ENCODE assay signal across 12 mouse cellular contexts in the genomic region with DNA sequence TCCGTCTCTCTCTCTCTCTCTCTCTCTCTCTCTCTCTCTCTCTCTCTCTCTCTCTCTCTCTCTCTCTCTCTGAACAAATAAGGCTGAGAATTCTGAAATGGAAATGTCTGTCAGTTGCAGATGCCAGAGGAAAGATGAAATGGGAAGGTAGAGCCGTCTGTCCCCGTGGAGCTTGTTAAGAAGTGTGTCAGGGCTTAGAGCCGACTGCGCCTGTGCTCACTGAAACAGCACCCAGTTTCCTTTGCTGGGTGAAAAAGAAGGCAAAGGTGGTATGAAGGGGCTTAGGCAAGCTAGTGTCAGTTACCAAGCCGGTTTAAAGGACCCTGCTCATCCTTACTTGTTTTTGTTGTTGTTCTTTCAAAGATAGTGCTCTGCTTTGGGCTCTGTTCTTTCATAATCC.
DNase-seq lines count a peak whose midpoint lies in the region; ATAC-seq and TF ChIP-seq lines count a peak whose summit lies in the region.
"Had no signal": no experiment of that assay in that cellular context is flagged by ENCODE, and none has a peak within 500 bp of the region (broad histone marks: within the 10 kb centered on the region; RNA-seq: fewer than 3 reads in every experiment).

No protein-coding gene starts in this region.

- intact Hi-C loops in heart, postnatal 10 days (cut with DNase I): no loop called here

- peaks cover 44% of the 10 kb centered on the region for H3K4me1 ChIP-seq in heart, embryonic 12.5 days (replicated peaks)
- peaks cover 50% of the 10 kb centered on the region for H3K4me1 ChIP-seq in hindbrain, embryonic 13.5 days (replicated peaks)
- peaks cover 8% of the 10 kb centered on the region; the same call in 1 of the 2 replicates for H3K4me1 ChIP-seq in midbrain, postnatal 0 days (ENCODE audit: insufficient read depth, low read length)

- peak overlapping the region; percentile 78 for H3K9ac ChIP-seq in heart, embryonic 12.5 days
- peak overlapping the region; percentile 43; the same call in 1 of the 2 replicates for H3K9ac ChIP-seq in hindbrain, embryonic 13.5 days
- peak overlapping the region; percentile 36; the same call in 1 of the 2 replicates for H3K9ac ChIP-seq in midbrain, postnatal 0 days (replicated peaks; ENCODE audit: low read length, poor library complexity, severe bottlenecking)

- H3K9me3 ChIP-seq in heart, embryonic 12.5 days (replicated peaks): no peaks in the 10 kb centered on the region
- H3K9me3 ChIP-seq in hindbrain, embryonic 13.5 days: no peaks in the 10 kb centered on the region
- H3K9me3 ChIP-seq in midbrain, postnatal 0 days (ENCODE audit: low read length): no peaks in the 10 kb centered on the region
- H3K9me3 ChIP-seq: G1E had no signal

- TF ChIP-seq CTCF in brain, embryonic 14.5 days (IDR thresholded peaks at IDR 0.05; ENCODE audit: borderline replicate concordance, extremely low read depth, insufficient read depth, insufficient read length): no peak
- TF ChIP-seq CTCF in midbrain, postnatal 0 days (IDR thresholded peaks at IDR 0.05): no peak

- H3K27ac ChIP-seq in heart, embryonic 12.5 days (ENCODE audit: poor library complexity, severe bottlenecking): peak overlapping the region; percentile 89
- peak overlapping the region; percentile 77; the same call in 1 of the 2 replicates for H3K27ac ChIP-seq in hindbrain, embryonic 13.5 days
- peak overlapping the region; percentile 62; the same call in 1 of the 2 replicates for H3K27ac ChIP-seq in midbrain, postnatal 0 days (ENCODE audit: low read depth, low read length)

- no peaks in the 10 kb centered on the region for H3K36me3 ChIP-seq in heart, embryonic 12.5 days
- no peaks in the 10 kb centered on the region for H3K36me3 ChIP-seq in hindbrain, embryonic 13.5 days
- H3K36me3 ChIP-seq in midbrain, postnatal 0 days (ENCODE audit: insufficient read depth, low read length): no peaks in the 10 kb centered on the region
- H3K36me3 ChIP-seq: G1E had no signal

- H3K4me3 ChIP-seq in heart, embryonic 12.5 days: peak overlapping the region; percentile 55
- peak overlapping the region; percentile 22 for H3K4me3 ChIP-seq in hindbrain, embryonic 13.5 days
- H3K4me3 ChIP-seq in midbrain, postnatal 0 days (ENCODE audit: low read depth, low read length): peak overlapping the region; percentile 15; the same call in 1 of the 2 replicates

- DNase-seq in heart, postnatal 10 days: no peak
- peak; percentile 63 for DNase-seq in brain, embryonic 14.5 days (ENCODE audit: low read depth)
- no peak for DNase-seq in midbrain, postnatal 0 days (ENCODE audit: low spot score)
- DNase-seq in urinary bladder, postnatal 36 days (ENCODE audit: low spot score in 2 of 2): no peak
- no peak for DNase-seq in layer of hippocampus, adult 11-12 months (ENCODE audit: low spot score)
- DNase-seq in ovary, postnatal 36 days (ENCODE audit: low spot score): no peak
- DNase-seq: cerebellum, adult 18-20 months; kidney, adult 9 months; thymus, postnatal 14 days had no signal

- ATAC-seq in heart, embryonic 12.5 days (ENCODE audit: insufficient number of reproducible peaks, low FRiP score): no peak
- no peak for ATAC-seq in hindbrain, embryonic 13.5 days (ENCODE audit: low FRiP score)
- no peak for ATAC-seq in midbrain, postnatal 0 days (ENCODE audit: low FRiP score)

- 12% methylated on average over 5 of the region's 6 CpGs for WGBS in heart, embryonic 12.5 days
- WGBS in hindbrain, embryonic 13.5 days: 28% methylated on average over 5 of the region's 6 CpGs
- WGBS in midbrain, postnatal 0 days: 16% methylated on average over 5 of the region's 6 CpGs

- no peaks in the 10 kb centered on the region for H3K27me3 ChIP-seq in heart, embryonic 12.5 days (replicated peaks)
- H3K27me3 ChIP-seq in hindbrain, embryonic 13.5 days: no peaks in the 10 kb centered on the region
- H3K27me3 ChIP-seq in midbrain, postnatal 0 days (ENCODE audit: insufficient read depth, low read length): no peaks in the 10 kb centered on the region

- peak overlapping the region; percentile 79 for H3K4me2 ChIP-seq in heart, embryonic 12.5 days
- peak overlapping the region; percentile 49 for H3K4me2 ChIP-seq in hindbrain, embryonic 13.5 days
- peak overlapping the region; percentile 47 for H3K4me2 ChIP-seq in midbrain, postnatal 0 days (ENCODE audit: low read depth, low read length, poor library complexity, severe bottlenecking)

- no peak for TF ChIP-seq POLR2A in brain, embryonic 14.5 days (IDR thresholded peaks at IDR 0.05; ENCODE audit: borderline replicate concordance, extremely low read depth, insufficient read depth, insufficient read length, poor library complexity, severe bottlenecking)
